Mouse (Mus musculus) intestine, postnatal 0 days (tissue): ENCODE results near the gene Kif3c. TPM values are rescaled to one million over a fixed set of nuclear protein-coding genes. Genes with fewer than 3 reads are reported as not detected.

Experiments used
- ATAC-seq: fragments of 200-750 bp; cut with Nextera tagmentation; 2 replicates; pipeline ENCODE4 v1.8.0; 2017; ENCODE audit warnings: mild to moderate bottlenecking, moderate TSS enrichment, moderate library complexity
- H3K27ac ChIP-seq: fragments of 300-500 bp; sonication (generic); 2 replicates; pipeline ENCODE4 v1.5.1; 2014; ENCODE audit warnings: mild to moderate bottlenecking, low read depth, low read length, moderate library complexity
- H3K27me3 ChIP-seq: fragments of 300-500 bp; sonication (generic); replicated peaks from 2 replicates; pipeline ENCODE4 v1.6.1; 2014; ENCODE audit warnings: low read length, mixed read lengths; ENCODE audit not compliant: control insufficient read depth, insufficient read depth
- H3K36me3 ChIP-seq: fragments of 300-500 bp; sonication (generic); 2 replicates; pipeline ENCODE4 v1.6.1; 2014; ENCODE audit warnings: mild to moderate bottlenecking, moderate library complexity; ENCODE audit not compliant: control insufficient read depth, insufficient read depth
- H3K4me1 ChIP-seq: fragments of 300-500 bp; sonication (generic); replicated peaks from 2 replicates; pipeline ENCODE4 v1.6.1; 2014; ENCODE audit warnings: antibody characterized with exemption, low read length, mixed read lengths; ENCODE audit not compliant: control insufficient read depth, insufficient read depth
- H3K4me2 ChIP-seq: fragments of 300-500 bp; sonication (generic); replicated peaks from 2 replicates; pipeline ENCODE4 v1.6.1; 2014; ENCODE audit warnings: low read depth, mild to moderate bottlenecking, moderate library complexity
- H3K4me3 ChIP-seq: fragments of 300-500 bp; sonication (generic); 2 replicates; pipeline ENCODE4 v1.5.1; 2014; ENCODE audit warnings: low read depth, low read length
- H3K9ac ChIP-seq: fragments of 300-500 bp; sonication (generic); 2 replicates; pipeline ENCODE4 v1.6.1; 2014; ENCODE audit warnings: mild to moderate bottlenecking, low read depth, low read length
- H3K9me3 ChIP-seq: fragments of 300-500 bp; sonication (generic); 2 replicates; pipeline ENCODE4 v1.6.1; 2016; ENCODE audit warnings: mixed run types; ENCODE audit not compliant: control insufficient read depth
- CTCF ChIP-seq: sonication (generic); IDR thresholded peaks from 2 replicates; pipeline ENCODE4 v1.5.1; 2016; ENCODE audit warnings: low read depth, mild to moderate bottlenecking, control low read depth, antibody characterized with exemption, moderate library complexity
- WGBS: fragments of 180-500 bp; shearing (Covaris S2); extraction: QIAGEN DNeasy Blood & Tissue Kit; methylation state at CpG from one replicate; pipeline ENCODE4 v1.1.7; 2014; 5-methylcytosine and 5-hydroxymethylcytosine counted together
- polyA plus RNA-seq: library from polyadenylated mRNA; unstranded; fragments of >200 nt; fragmentation: Nextera tagmentation; extraction: Ambion mirVana; gene quantifications from 2 replicates; pipeline ENCODE4 v1.2.1, GENCODE M21; 2015

The Kif3c gene
- polyA plus RNA-seq, 1 experiment from 2014 or later, result 2.4 TPM

GRCm38 (mm10) chr12:3371991-3372390 lies 7.1 kb downstream of the Kif3c start:
- Histone ChIP-seq H3K9me3 (no peaks in the 10 kb centered on the region), H3K4me2 (no peak overlapping the region), H3K9ac (no peak overlapping the region), H3K27ac (no peak overlapping the region), H3K36me3 (no peaks in the 10 kb centered on the region), H3K4me3 (no peak overlapping the region), H3K27me3 (no peaks in the 10 kb centered on the region), H3K4me1 (no peaks in the 10 kb centered on the region)
- no peak for ATAC-seq
- 72% methylated on average over 3 of the region's 3 CpGs for WGBS
- TF ChIP-seq CTCF, result no peak

- WGBS, result 87% methylated on average over 6 of the region's 6 CpGs
- no peak for TF ChIP-seq CTCF
- Histone ChIP-seq H3K4me3 (no peak overlapping the region), H3K9me3 (no peaks in the 10 kb centered on the region), H3K4me1 (no peaks in the 10 kb centered on the region), H3K4me2 (no peak overlapping the region), H3K27me3 (no peaks in the 10 kb centered on the region), H3K9ac (no peak overlapping the region), H3K27ac (no peak overlapping the region), H3K36me3 (no peaks in the 10 kb centered on the region)
- ATAC-seq, result no peak
Observed at GRCm38 (mm10) chr12:3373566-3373965, 8.6 kb downstream of the Kif3c start.

- no peaks in the 10 kb centered on the region for H3K27me3 ChIP-seq
- WGBS, result 75% methylated on average over 5 of the region's 5 CpGs
Observed at GRCm38 (mm10) chr12:3374552-3374951, 9.6 kb downstream of the Kif3c start.

GRCm38 (mm10) chr12:3377190-3377589 lies 12.3 kb downstream of the Kif3c start:
- no peak overlapping the region for H3K4me2 ChIP-seq
- no peaks in the 10 kb centered on the region for H3K4me1 ChIP-seq
- no peak for ATAC-seq
- no peak overlapping the region for H3K27ac ChIP-seq
- 29% methylated on average over 3 of the region's 3 CpGs for WGBS
- H3K27me3 ChIP-seq, result no peaks in the 10 kb centered on the region
- no peaks in the 10 kb centered on the region for H3K36me3 ChIP-seq
- peak; percentile 51 for TF ChIP-seq CTCF
- H3K4me3 ChIP-seq, result no peak overlapping the region
- H3K9me3 ChIP-seq, result no peaks in the 10 kb centered on the region
- H3K9ac ChIP-seq, result no peak overlapping the region

More at GRCm38 (mm10) chr12:3374552-3374951, 9.6 kb downstream of the Kif3c start:
- Histone ChIP-seq H3K4me2 (no peak overlapping the region), H3K4me1 (no peaks in the 10 kb centered on the region), H3K4me3 (no peak overlapping the region), H3K9ac (no peak overlapping the region), H3K27ac (no peak overlapping the region), H3K36me3 (no peaks in the 10 kb centered on the region), H3K9me3 (no peaks in the 10 kb centered on the region)
- ATAC-seq, result no peak
- TF ChIP-seq CTCF, result no peak

GRCm38 (mm10) chr12:3377755-3378154 lies 12.8 kb downstream of the Kif3c start:
- no peak for ATAC-seq

GRCm38 (mm10) chr12:3384860-3385259 lies 19.9 kb downstream of the Kif3c start:
- no peaks in the 10 kb centered on the region for H3K27me3 ChIP-seq
- ATAC-seq, result no peak
- 87% methylated on average over 1 of the region's 1 CpGs for whole genome bisulfite sequencing
- H3K4me3 ChIP-seq, result no peak overlapping the region
- H3K9ac ChIP-seq, result no peak overlapping the region
- H3K4me1 ChIP-seq, result no peaks in the 10 kb centered on the region
- H3K36me3 ChIP-seq, result peaks cover 7% of the 10 kb centered on the region; the same call in 1 of the 2 replicates
- H3K4me2 ChIP-seq, result no peak overlapping the region
- H3K27ac ChIP-seq, result no peak overlapping the region
- no peak for TF ChIP-seq CTCF
- H3K9me3 ChIP-seq, result no peaks in the 10 kb centered on the region

More at GRCm38 (mm10) chr12:3377755-3378154, 12.8 kb downstream of the Kif3c start:
- H3K9me3 ChIP-seq, result no peaks in the 10 kb centered on the region
- no peak for TF ChIP-seq CTCF
- 81% methylated on average over 5 of the region's 5 CpGs for WGBS
- H3K4me2 ChIP-seq, result no peak overlapping the region
- no peak overlapping the region for H3K27ac ChIP-seq
- H3K27me3 ChIP-seq, result no peaks in the 10 kb centered on the region
- H3K4me1 ChIP-seq, result no peaks in the 10 kb centered on the region
- no peak overlapping the region for H3K4me3 ChIP-seq
- no peak overlapping the region for H3K9ac ChIP-seq
- H3K36me3 ChIP-seq, result no peaks in the 10 kb centered on the region

GRCm38 (mm10) chr12:3385271-3385670 lies 20.3 kb downstream of the Kif3c start:
- ATAC-seq, result no peak
- no peaks in the 10 kb centered on the region for H3K27me3 ChIP-seq
- H3K4me1 ChIP-seq, result no peaks in the 10 kb centered on the region
- TF ChIP-seq CTCF, result no peak
- H3K4me2 ChIP-seq, result no peak overlapping the region
- H3K27ac ChIP-seq, result no peak overlapping the region
- no peaks in the 10 kb centered on the region for H3K9me3 ChIP-seq
- no peak overlapping the region for H3K4me3 ChIP-seq
- H3K36me3 ChIP-seq, result peaks cover 7% of the 10 kb centered on the region; the same call in 1 of the 2 replicates
- WGBS, result 86% methylated on average over 6 of the region's 6 CpGs
- H3K9ac ChIP-seq, result no peak overlapping the region
